Mouse (Mus musculus): ENCODE results near the gene Gtf2ird2. TPM values are rescaled to one million over a fixed set of nuclear protein-coding genes. Genes with fewer than 3 reads are reported as not detected.

Gene Gtf2ird2
- polyA plus RNA-seq, 1 experiment from 2014 or later: 9.1 TPM

DNA sequence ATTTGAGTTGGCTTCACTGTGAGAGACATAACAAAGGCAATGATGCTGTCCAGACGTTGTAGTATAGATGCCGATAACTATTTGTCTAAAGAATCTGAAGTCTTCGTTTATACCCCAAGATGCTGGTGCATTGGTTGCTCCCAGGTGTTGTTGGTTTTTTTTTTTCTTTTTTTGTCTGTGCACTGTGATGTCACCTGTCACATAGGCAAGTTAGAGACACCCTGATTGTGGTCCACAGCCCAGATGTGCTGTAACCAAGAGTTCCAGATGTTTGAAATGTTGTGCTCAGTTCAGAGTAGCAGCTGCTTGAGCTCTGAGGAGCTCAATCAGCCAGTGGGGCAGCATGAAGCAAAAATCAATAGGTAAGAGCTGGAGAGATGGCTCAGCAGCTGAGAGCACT is 2.2 kb downstream of the Gtf2ird2 start:
- no peak overlapping the region for H3K4me3 ChIP-seq (replicated peaks)

GRCm38 (mm10) chr5:134186961-134187731 is 3.3 kb downstream of the Gtf2ird2 start:
- H3K9ac ChIP-seq: no peak overlapping the region
- H3K27ac ChIP-seq: no peak overlapping the region
- 76% methylated on average over 4 of the region's 4 CpGs for WGBS
- no peaks in the 10 kb centered on the region for H3K27me3 ChIP-seq
- peaks cover 7% of the 10 kb centered on the region; the same call in 1 of the 2 replicates for H3K36me3 ChIP-seq
- ATAC-seq (replicated peaks; ENCODE audit: low FRiP score): no peak
- H3K9me3 ChIP-seq (replicated peaks): no peaks in the 10 kb centered on the region
- no peak overlapping the region for H3K4me2 ChIP-seq
- H3K4me1 ChIP-seq: peaks cover 23% of the 10 kb centered on the region
- no peak overlapping the region for H3K4me3 ChIP-seq (replicated peaks)

More for the DNA sequence above, 2.2 kb downstream of the Gtf2ird2 start:
- Histone ChIP-seq H3K27ac (no peak overlapping the region), H3K9me3 (replicated peaks) (no peaks in the 10 kb centered on the region), H3K9ac (no peak overlapping the region), H3K36me3 (peaks cover 3% of the 10 kb centered on the region; the same call in 1 of the 2 replicates), H3K4me1 (peaks cover 32% of the 10 kb centered on the region), H3K4me2 (no peak overlapping the region), H3K27me3 (no peaks in the 10 kb centered on the region)
- 85% methylated on average over 3 of the region's 3 CpGs for WGBS
- no peak for ATAC-seq (replicated peaks; ENCODE audit: low FRiP score)

GRCm38 (mm10) chr5:134188571-134188970 is 4.8 kb downstream of the Gtf2ird2 start:
- no peaks in the 10 kb centered on the region for H3K9me3 ChIP-seq (replicated peaks)
- H3K27ac ChIP-seq: peak overlapping the region; percentile 37; the same call in 1 of the 2 replicates
- 54% methylated on average over 7 of the region's 7 CpGs for WGBS
- H3K4me1 ChIP-seq: peaks cover 9% of the 10 kb centered on the region
- H3K4me3 ChIP-seq (replicated peaks): no peak overlapping the region
- no peak overlapping the region for H3K9ac ChIP-seq
- ATAC-seq (replicated peaks; ENCODE audit: low FRiP score): no peak
- peaks cover 17% of the 10 kb centered on the region; the same call in 1 of the 2 replicates for H3K36me3 ChIP-seq
- H3K4me2 ChIP-seq: no peak overlapping the region
- H3K27me3 ChIP-seq: no peaks in the 10 kb centered on the region

GRCm38 (mm10) chr5:134193664-134194063 is 9.8 kb downstream of the Gtf2ird2 start:
- ATAC-seq (replicated peaks; ENCODE audit: low FRiP score): no peak
- H3K9ac ChIP-seq: no peak overlapping the region
- WGBS: 78% methylated on average over 8 of the region's 8 CpGs
- H3K4me1 ChIP-seq: 0 out of 2 replicates have a peak, but pooled peaks cover under 1% of the 10 kb centered on the region
- no peaks in the 10 kb centered on the region for H3K9me3 ChIP-seq (replicated peaks)
- H3K27ac ChIP-seq: no peak overlapping the region
- H3K27me3 ChIP-seq: no peaks in the 10 kb centered on the region
- peaks cover 48% of the 10 kb centered on the region for H3K36me3 ChIP-seq
- H3K4me2 ChIP-seq: no peak overlapping the region
- no peak overlapping the region for H3K4me3 ChIP-seq (replicated peaks)

GRCm38 (mm10) chr5:134206721-134207120 is 22.9 kb downstream of the Gtf2ird2 start:
- H3K9ac ChIP-seq: no peak overlapping the region
- no peak overlapping the region for H3K27ac ChIP-seq
- no peak for ATAC-seq (replicated peaks; ENCODE audit: low FRiP score)
- 77% methylated on average over 10 of the region's 10 CpGs for WGBS
- H3K36me3 ChIP-seq: peaks cover 28% of the 10 kb centered on the region; the same call in 1 of the 2 replicates
- H3K4me3 ChIP-seq (replicated peaks): no peak overlapping the region
- no peak overlapping the region for H3K4me2 ChIP-seq
- H3K4me1 ChIP-seq: peaks cover 10% of the 10 kb centered on the region; the same call in 1 of the 2 replicates
- no peaks in the 10 kb centered on the region for H3K9me3 ChIP-seq (replicated peaks)
- H3K27me3 ChIP-seq: no peaks in the 10 kb centered on the region

DNA sequence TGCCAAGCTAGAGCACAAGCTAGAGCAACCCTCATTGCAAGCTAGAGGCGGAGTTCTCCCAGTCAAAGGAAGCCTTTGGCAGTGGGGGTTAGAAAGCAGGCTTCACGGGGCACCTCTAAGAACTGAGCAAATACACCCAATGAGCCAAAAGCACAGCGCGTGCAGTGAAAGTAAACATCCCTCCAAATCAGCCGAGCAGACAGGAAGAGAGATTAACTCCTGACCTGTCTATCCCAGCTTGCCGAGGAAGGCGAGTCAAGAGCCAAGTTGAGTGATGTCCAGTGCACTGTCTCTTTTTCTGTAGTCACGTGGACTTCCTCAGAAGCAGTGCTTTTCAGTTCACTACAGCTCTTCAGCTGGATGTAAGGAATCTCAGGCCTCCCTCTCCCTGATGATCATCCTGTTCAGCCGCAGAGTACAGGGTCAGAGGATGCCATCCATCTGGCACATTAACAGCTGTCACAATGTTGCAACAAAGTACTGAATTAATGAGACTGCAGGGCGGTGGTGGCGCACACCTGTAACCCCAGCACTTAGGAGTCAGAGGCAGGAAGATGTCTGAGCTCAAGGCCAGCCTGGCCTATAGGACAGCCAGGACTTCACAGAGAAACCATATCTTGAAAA is 26.2 kb downstream of the Gtf2ird2 start:
- Histone ChIP-seq H3K9ac (no peak overlapping the region), H3K27ac (no peak overlapping the region), H3K4me2 (no peak overlapping the region), H3K27me3 (no peaks in the 10 kb centered on the region), H3K36me3 (peaks cover 6% of the 10 kb centered on the region; the same call in 1 of the 2 replicates), H3K9me3 (replicated peaks) (no peaks in the 10 kb centered on the region), H3K4me1 (peaks cover 10% of the 10 kb centered on the region; the same call in 1 of the 2 replicates), H3K4me3 (replicated peaks) (no peak overlapping the region)
- WGBS: 13% methylated on average over 11 of the region's 11 CpGs
- ATAC-seq (replicated peaks; ENCODE audit: low FRiP score): peak; percentile 50; the same call in 1 of the 2 replicates

GRCm38 (mm10) chr5:134214021-134214806 is 30.4 kb downstream of the Gtf2ird2 start:
- H3K36me3 ChIP-seq: peaks cover 14% of the 10 kb centered on the region
- H3K4me1 ChIP-seq: peaks cover 10% of the 10 kb centered on the region; the same call in 1 of the 2 replicates
- no peak overlapping the region for H3K9ac ChIP-seq
- no peaks in the 10 kb centered on the region for H3K9me3 ChIP-seq (replicated peaks)
- H3K4me3 ChIP-seq (replicated peaks): no peak overlapping the region
- ATAC-seq (replicated peaks; ENCODE audit: low FRiP score): no peak
- H3K27me3 ChIP-seq: no peaks in the 10 kb centered on the region
- 61% methylated on average over 12 of the region's 12 CpGs for WGBS
- no peak overlapping the region for H3K27ac ChIP-seq
- no peak overlapping the region for H3K4me2 ChIP-seq

- no peak overlapping the region for H3K27ac ChIP-seq
- WGBS: 69% methylated on average over 7 of the region's 7 CpGs
- H3K4me1 ChIP-seq: peaks cover 17% of the 10 kb centered on the region
- no peaks in the 10 kb centered on the region for H3K9me3 ChIP-seq (replicated peaks)
- H3K27me3 ChIP-seq: peaks cover 13% of the 10 kb centered on the region
- no peak for ATAC-seq (replicated peaks; ENCODE audit: low FRiP score)
- no peak overlapping the region for H3K4me2 ChIP-seq
- no peak overlapping the region for H3K4me3 ChIP-seq (replicated peaks)
- H3K36me3 ChIP-seq: peaks cover 14% of the 10 kb centered on the region
- H3K9ac ChIP-seq: no peak overlapping the region
Observed at GRCm38 (mm10) chr5:134217900-134218299, 34.1 kb downstream of the Gtf2ird2 start.

DNA sequence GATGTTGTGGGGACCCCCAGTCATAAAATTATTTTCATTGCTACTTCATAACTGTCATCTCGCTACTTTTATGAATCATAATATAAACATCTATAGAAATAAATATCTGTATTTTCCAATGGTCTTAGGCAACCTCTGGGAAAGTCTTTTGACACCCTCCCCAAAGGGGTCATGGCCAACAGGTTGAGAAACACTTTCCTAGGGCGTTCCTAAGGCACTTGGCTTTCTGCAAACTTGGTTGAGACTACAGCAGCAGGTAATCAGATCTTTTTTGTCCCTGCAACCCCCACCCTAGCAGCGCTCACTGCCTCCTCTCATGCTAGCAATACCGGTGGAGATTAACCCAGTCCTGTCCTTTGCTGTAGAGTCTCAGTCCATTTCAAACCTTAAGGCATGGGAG is 37.5 kb downstream of the Gtf2ird2 start:
- no peak for ATAC-seq (replicated peaks; ENCODE audit: low FRiP score)
- H3K9ac ChIP-seq: 0 out of 2 replicates have a peak overlapping the region, but pooled peaks have one; percentile 38

GRCm38 (mm10) chr5:134221708-134222150 is 37.9 kb downstream of the Gtf2ird2 start:
- peaks cover 31% of the 10 kb centered on the region for H3K4me1 ChIP-seq
- peaks cover 4% of the 10 kb centered on the region; the same call in 1 of the 2 replicates for H3K36me3 ChIP-seq
- H3K4me2 ChIP-seq: peak overlapping the region; percentile 81
- H3K9ac ChIP-seq: peak overlapping the region; percentile 38
- peaks cover 13% of the 10 kb centered on the region for H3K27me3 ChIP-seq
- H3K27ac ChIP-seq: no peak overlapping the region
- peak overlapping the region; percentile 39 for H3K4me3 ChIP-seq (replicated peaks)
- ATAC-seq (replicated peaks; ENCODE audit: low FRiP score): no peak
- WGBS: 3% methylated on average over 36 of the region's 36 CpGs
- H3K9me3 ChIP-seq (replicated peaks): no peaks in the 10 kb centered on the region

More for the DNA sequence above, 37.5 kb downstream of the Gtf2ird2 start:
- Histone ChIP-seq H3K27ac (no peak overlapping the region), H3K36me3 (peaks cover 9% of the 10 kb centered on the region), H3K4me2 (peak overlapping the region; percentile 81), H3K27me3 (peaks cover 13% of the 10 kb centered on the region), H3K4me1 (peaks cover 26% of the 10 kb centered on the region), H3K9me3 (replicated peaks) (no peaks in the 10 kb centered on the region), H3K4me3 (replicated peaks) (peak overlapping the region; percentile 39)
- 33% methylated on average over 4 of the region's 4 CpGs for WGBS

DNA sequence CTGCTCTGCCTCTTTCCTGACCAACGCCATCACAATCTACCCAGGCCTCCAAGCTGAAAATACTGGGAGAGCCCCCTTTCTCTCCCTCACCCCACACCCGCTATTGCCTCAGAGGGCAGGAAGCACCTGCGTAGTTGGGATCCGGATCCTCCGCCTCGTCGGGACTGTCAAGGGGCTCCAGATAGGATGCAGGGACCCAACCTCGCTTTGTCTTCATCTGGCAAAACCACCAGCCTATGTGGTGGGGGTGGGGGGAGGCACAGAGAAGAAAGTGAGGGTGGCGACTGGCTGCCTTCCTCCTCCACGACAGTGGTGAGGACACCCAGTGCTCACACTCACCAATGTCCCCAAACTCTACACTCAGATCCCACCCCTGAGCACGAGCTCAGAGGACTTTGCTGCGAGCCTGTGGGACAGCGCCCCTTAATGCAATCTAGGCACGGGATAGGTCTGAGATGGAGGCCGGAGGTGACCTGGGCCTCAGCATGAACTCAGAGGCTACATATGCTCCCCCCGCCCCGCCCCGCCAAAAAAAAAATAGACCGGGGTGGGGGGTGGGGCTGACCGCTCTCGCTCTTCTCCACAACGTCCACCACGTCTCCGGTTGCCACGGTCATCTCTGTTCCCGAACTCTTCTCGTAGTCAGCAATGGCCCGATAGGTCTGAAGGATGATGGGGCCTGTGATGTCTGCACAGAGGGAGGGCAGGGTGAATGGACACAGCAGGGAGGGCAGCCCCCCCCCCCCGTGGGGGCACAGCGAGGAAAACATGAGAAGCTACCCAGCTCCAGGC is 41.5 kb downstream of the Gtf2ird2 start:
- Histone ChIP-seq H3K4me2 (no peak overlapping the region), H3K9ac (no peak overlapping the region), H3K4me1 (peaks cover 44% of the 10 kb centered on the region), H3K27me3 (peaks cover 13% of the 10 kb centered on the region), H3K4me3 (replicated peaks) (no peak overlapping the region), H3K27ac (no peak overlapping the region), H3K9me3 (replicated peaks) (no peaks in the 10 kb centered on the region), H3K36me3 (no peaks in the 10 kb centered on the region)
- WGBS: 79% methylated on average over 30 of the region's 30 CpGs
- ATAC-seq (replicated peaks; ENCODE audit: low FRiP score): no peak

Data from kidney, embryonic 15.5 days (tissue).